Mouse (Mus musculus) liver, postnatal 0 days (tissue): ENCODE data around the gene Comt.

Source experiments
- CTCF ChIP-seq: sonication (generic); IDR thresholded peaks from 2 replicates; pipeline ENCODE4 v1.5.1; 2016; ENCODE audit warnings: antibody characterized with exemption, low read depth
- EP300 ChIP-seq: IDR thresholded peaks from 2 replicates; pipeline ENCODE4 v1.6.1; 2016; ENCODE audit warnings: antibody characterized with exemption, low read depth, mild to moderate bottlenecking

DNA sequence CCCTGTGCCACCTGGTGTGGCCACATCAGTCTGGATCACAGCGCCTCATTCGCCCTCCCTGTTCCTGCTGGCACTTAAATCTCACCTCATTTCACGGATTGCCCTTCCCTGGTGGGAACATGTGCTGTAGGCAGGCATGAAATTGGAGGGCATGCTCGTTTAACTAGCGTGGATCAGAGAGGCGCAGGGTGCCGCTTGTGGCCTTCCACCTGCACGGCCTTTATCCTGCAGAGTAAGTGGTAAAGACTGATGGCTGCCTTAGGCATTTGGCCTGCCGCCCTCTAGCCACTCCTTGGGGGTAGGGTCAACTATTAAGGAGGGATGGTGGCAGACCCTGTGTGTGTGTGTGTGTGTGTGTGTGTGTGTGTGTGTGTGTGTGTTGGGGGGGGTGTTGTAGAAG is 35.4 kb upstream of the Comt start:
- TF ChIP-seq EP300, result no peak
- TF ChIP-seq CTCF, result no peak
